Mouse (Mus musculus) splenic B cell, adult 2 months (primary cell): ENCODE data around the gene Rnh1.

Experiments used
- DNase-seq: peaks from one replicate; pipeline ENCODE4 v3.0.0-alpha.2; 2011; ENCODE audit warnings: low read depth, low spot score
- H3K27me3 ChIP-seq: 2 replicates; pipeline ENCODE4 v1.6.1; 2012; ENCODE audit warnings: mild to moderate bottlenecking, low read length, moderate library complexity, mixed read lengths; ENCODE audit not compliant: control insufficient read depth, poor library complexity, insufficient read depth, severe bottlenecking
- H3K36me3 ChIP-seq: 2 replicates; pipeline ENCODE4 v1.6.1; 2012; ENCODE audit warnings: mild to moderate bottlenecking, low read length, moderate library complexity, mixed read lengths; ENCODE audit not compliant: control insufficient read depth, poor library complexity, insufficient read depth, severe bottlenecking

The Rnh1 gene

GRCm38 (mm10) chr7:141155362-141155761 is 17.3 kb downstream of the Rnh1 start:
- no peak for DNase-seq
- Histone ChIP-seq H3K27me3 (no peaks in the 10 kb centered on the region), H3K36me3 (no peaks in the 10 kb centered on the region)

- H3K36me3 ChIP-seq, result no peaks in the 10 kb centered on the region
- H3K27me3 ChIP-seq, result no peaks in the 10 kb centered on the region
- DNase-seq, result no peak
Measured at GRCm38 (mm10) chr7:141148639-141149038, 24.0 kb downstream of the Rnh1 start.

DNA sequence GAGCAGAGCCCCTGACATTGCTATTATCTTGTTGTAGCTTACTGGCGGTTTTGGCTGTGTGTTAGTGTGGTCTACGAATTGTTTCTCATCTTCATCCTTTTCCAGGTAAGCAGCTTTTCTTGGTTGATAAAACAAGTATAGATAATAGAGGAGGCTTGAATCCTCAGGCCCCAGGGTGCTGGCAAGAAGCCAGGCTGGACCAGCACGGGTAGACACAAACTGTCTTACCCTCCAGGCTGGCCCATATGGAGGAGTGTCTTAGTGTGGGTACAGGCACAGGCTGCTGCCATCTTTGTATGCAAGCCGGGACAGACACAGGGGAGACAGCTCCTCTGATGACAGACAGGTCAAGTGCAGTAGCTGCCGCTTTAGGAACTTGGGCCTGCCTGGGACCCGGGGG is 25.6 kb downstream of the Rnh1 start:
- no peak for DNase-seq
- no peaks in the 10 kb centered on the region for H3K36me3 ChIP-seq
- no peaks in the 10 kb centered on the region for H3K27me3 ChIP-seq

GRCm38 (mm10) chr7:141146043-141146595 is 26.5 kb downstream of the Rnh1 start:
- Histone ChIP-seq H3K27me3 (no peaks in the 10 kb centered on the region), H3K36me3 (no peaks in the 10 kb centered on the region)
- no peak for DNase-seq

GRCm38 (mm10) chr7:141145403-141145802 is 27.3 kb downstream of the Rnh1 start:
- no peaks in the 10 kb centered on the region for H3K36me3 ChIP-seq
- no peaks in the 10 kb centered on the region for H3K27me3 ChIP-seq
- no peak for DNase-seq

DNA sequence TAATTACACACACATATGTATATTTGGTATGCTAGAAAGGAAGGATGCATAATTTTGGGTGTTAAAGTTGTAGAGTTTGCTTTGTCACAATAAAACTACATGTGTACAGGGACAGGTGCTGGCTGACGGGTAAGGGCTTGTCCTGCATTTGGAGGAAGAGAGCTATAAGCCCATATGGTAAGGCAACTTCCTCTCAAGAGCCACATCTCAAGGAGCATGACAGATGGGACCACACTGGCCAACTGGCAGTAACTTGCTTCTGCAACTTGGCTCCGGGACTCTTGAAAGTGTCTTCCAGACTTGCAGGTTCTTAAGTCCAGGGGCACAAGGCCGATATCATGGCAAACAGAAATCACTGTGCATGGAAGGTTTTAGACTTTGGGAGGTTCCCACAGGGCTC is 28.0 kb downstream of the Rnh1 start:
- no peaks in the 10 kb centered on the region for H3K36me3 ChIP-seq
- H3K27me3 ChIP-seq, result no peaks in the 10 kb centered on the region
- no peak for DNase-seq

- H3K36me3 ChIP-seq, result no peaks in the 10 kb centered on the region
- H3K27me3 ChIP-seq, result no peaks in the 10 kb centered on the region
- no peak for DNase-seq
Measured at GRCm38 (mm10) chr7:141143861-141144260, 28.8 kb downstream of the Rnh1 start.

- Histone ChIP-seq H3K36me3 (no peaks in the 10 kb centered on the region), H3K27me3 (no peaks in the 10 kb centered on the region)
- DNase-seq, result peak; percentile 68
Measured at GRCm38 (mm10) chr7:141143112-141143511, 29.5 kb downstream of the Rnh1 start.

DNA sequence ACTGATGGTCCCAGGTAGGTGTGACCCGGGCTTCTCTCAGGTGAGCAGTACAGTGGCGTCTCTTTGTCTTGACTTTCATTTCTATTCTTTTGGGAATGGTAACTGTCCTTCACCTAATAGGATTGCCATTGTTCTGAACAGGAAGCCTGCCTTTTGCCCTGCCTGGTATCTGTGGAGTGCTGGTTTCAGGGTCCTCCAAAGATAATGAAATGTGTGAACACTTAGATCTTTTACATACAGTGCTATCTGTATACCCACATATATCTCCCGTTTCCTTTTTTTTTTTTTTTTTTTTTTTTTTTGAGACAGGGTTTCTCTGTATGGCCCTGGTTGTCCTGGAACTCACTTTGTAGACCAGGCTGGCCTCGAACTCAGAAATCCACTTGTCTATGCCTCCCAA is 31.3 kb downstream of the Rnh1 start:
- DNase-seq, result no peak
- no peaks in the 10 kb centered on the region for H3K27me3 ChIP-seq
- H3K36me3 ChIP-seq, result peaks cover 2% of the 10 kb centered on the region

- H3K27me3 ChIP-seq, result no peaks in the 10 kb centered on the region
- DNase-seq, result no peak
- peaks cover 2% of the 10 kb centered on the region for H3K36me3 ChIP-seq
Measured at GRCm38 (mm10) chr7:141131904-141132755, 40.5 kb downstream of the Rnh1 start.

DNA sequence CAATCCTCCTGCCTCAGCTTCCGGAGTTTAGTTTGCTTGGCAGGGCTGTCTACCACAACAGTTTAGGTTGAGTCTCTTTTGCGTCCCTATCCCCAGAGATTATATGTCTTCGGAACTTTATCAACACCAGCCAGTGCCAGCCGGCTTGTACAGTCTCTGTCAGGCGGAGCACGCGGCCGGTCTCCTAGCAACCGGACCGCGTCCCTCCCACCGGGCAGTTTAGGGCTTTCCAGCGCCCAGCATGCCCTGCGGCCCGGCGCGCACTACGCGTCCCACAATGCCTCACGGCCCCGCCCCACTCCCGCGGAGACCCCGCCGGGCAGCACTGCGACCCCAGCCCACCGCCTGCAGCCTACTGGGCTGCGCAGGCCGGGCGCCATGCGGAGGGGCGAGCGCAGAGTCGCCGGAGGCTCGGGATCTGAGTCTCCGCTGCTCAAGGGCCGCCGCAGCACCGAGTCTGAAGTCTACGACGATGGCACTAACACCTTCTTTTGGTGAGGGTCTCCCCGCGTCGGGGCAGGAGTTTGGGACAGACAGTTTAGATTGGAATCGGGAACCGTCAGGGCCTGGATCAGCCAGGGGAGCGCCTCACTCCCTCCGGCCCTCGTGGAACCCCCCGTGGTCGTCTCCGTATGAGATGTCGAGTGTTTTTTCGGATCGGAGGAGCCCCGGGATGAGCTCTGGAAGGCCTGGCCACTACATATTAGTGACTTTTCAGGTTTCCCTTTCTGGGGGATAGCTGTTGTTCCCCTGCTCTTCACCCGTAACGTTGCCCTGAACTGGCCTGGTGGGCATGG is 41.4 kb downstream of the Rnh1 start:
- Histone ChIP-seq H3K27me3 (no peaks in the 10 kb centered on the region), H3K36me3 (0 out of 2 replicates have a peak, but pooled peaks cover 1% of the 10 kb centered on the region)
- peak; percentile 91 for DNase-seq

DNA sequence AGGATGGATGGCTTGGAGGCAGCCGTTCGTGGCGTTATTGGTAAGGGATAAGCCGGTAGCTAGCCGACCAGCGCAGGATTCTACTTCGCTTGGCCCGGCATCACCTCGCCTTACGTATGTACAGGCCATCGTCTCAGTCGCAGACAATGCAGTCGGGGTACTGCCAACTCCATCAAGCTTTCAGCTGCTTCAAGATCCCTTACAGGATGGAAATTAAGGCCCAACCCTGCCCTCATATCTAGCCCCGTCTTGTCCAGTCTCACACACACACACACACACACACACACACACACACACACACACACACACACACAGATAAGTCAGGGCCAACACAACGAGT is 49.2 kb downstream of the Rnh1 start:
- no peaks in the 10 kb centered on the region for H3K36me3 ChIP-seq
- no peaks in the 10 kb centered on the region for H3K27me3 ChIP-seq
- DNase-seq, result no peak

DNA sequence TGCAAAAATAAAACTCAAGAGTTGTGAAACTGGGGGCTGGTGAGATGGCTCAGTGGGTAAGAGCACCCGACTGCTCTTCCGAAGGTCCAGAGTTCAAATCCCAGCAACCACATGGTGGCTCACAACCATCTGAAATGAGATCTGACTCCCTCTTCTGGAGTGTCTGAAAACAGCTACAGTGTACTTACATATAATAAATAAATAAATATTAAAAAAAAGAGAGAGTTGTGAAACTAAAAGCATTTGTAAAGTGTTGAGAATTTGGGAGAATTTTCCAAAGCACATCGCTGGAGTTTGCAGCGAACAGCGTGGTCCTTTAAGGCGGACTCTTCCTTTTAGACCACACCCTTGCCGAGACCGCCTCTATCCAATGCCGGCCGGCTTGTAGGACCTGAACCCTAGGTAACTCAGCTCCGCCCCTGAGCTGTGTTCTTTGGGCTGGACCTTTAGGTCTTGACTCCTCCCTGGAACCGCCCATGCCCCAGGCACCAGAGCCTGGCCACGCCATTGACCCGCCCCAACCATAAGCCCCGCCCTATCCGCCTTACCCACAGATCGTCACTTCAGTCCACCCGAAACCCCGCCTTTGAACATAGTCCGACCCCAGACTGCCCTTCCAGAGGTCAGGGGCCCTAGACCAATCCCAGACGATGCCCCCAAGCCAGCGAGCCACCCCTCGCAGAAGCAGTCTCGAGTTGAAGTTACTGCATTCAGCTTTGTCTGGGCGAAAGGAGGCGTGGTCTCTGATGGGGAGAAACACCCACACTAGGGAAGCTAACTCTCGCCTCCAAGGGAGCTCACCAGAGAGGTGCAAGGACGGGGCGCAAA is 49.8 kb downstream of the Rnh1 start:
- peak; percentile 98 for DNase-seq

DNA sequence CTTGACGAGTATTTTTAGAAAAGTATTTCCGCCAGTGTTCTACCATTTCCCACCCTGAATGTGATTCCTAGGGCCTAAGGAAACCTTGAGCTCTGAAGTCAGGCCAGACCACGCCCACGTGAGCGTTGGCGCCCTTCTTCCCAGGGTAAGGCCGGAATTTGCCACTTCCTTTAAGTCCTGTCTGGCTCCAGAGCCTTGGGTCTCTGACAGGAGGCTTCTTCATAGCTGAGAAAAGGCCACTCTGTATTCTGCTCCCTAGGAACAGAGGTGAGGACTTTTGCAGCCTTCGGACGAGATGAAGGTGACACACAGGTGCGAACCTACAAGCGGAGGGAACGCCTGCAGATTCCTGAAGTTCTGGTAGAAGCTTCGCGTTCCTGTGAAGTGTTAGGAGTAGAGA is 50.4 kb downstream of the Rnh1 start, which contains the start of gene Ptdss2:
Gene Ptdss2, plus strand, starts transcription at position 138 of the 400 bp plus-strand sequence.
- DNase-seq, result no peak
- Histone ChIP-seq H3K27me3 (no peaks in the 10 kb centered on the region), H3K36me3 (no peaks in the 10 kb centered on the region)

More for the DNA sequence above, 49.8 kb downstream of the Rnh1 start:
- Histone ChIP-seq H3K36me3 (no peaks in the 10 kb centered on the region), H3K27me3 (no peaks in the 10 kb centered on the region)
